Mouse (Mus musculus) lung, postnatal 0 days (tissue): ENCODE measurements around the gene Padi2.

Source experiments
- CTCF ChIP-seq: IDR thresholded peaks from 2 replicates; pipeline ENCODE4 v1.5.1; 2016; ENCODE audit warnings: antibody characterized with exemption, mild to moderate bottlenecking
- EP300 ChIP-seq: IDR thresholded peaks from 2 replicates; pipeline ENCODE4 v1.6.1; 2016; ENCODE audit warnings: antibody characterized with exemption, mild to moderate bottlenecking, control low read depth

GRCm38 (mm10) chr4:140935643-140936042 is 29.5 kb downstream of the Padi2 start:
- TF ChIP-seq CTCF = no peak
- TF ChIP-seq EP300 = no peak
